Mouse (Mus musculus) CD4-positive, CD25-positive, alpha-beta regulatory T cell, adult 9 weeks (primary cell): ENCODE measurements around the gene Pigk. TPM values are rescaled to one million over a fixed set of nuclear protein-coding genes. Genes with fewer than 3 reads are reported as not detected.

Experiments
- polyA plus RNA-seq: library from polyadenylated mRNA; unstranded; fragments of 100-300 nt; shearing (Covaris generic); gene quantifications from one replicate; pipeline ENCODE4 v1.2.1, GENCODE M21; 2017

Gene Pigk
- 77.0 TPM for polyA plus RNA-seq

GRCm38 (mm10) chr3:152713991-152714902, at the start of gene Pigk:
TSS of gene Pigk (plus strand) at chr3:152714100.

GRCm38 (mm10) chr3:152668239-152668638, 45.7 kb upstream of the Pigk start, which contains the start of gene Ak5:
TSS of gene Ak5 (minus strand) at chr3:152668360.

GRCm38 (mm10) chr3:152981988-152982387, 268.1 kb downstream of the Pigk start, which contains the start of gene St6galnac5:
TSS of gene St6galnac5 (minus strand) at chr3:152982246.

Other genes starting within 250 kb of the Pigk start
- not detected for gene Ak5, start 45.7 kb upstream of the Pigk start, polyA plus RNA-seq